Mouse (Mus musculus) testis, postnatal 14 days (tissue): ENCODE data around the gene Slc16a12.
"Not testable (repeated sequence)": the region's sequence is repeated elsewhere in the genome, so short reads cannot be mapped to it uniquely, and the experiment has no call there.

ENCODE experiments used
- DNase-seq: peaks from one replicate; pipeline ENCODE4 v3.0.0; 2021; ENCODE audit warnings: low spot score

Slc16a12 gene

GRCm38 (mm10) chr19:34666127-34666526, 81.0 kb downstream of the Slc16a12 start:
- DNase-seq, result peak; percentile 51

GRCm38 (mm10) chr19:34662740-34663139, 84.3 kb downstream of the Slc16a12 start:
- no peak for DNase-seq

- DNase-seq, result peak; percentile 24
Observed at GRCm38 (mm10) chr19:34662067-34662507, 85.0 kb downstream of the Slc16a12 start.

- DNase-seq, result no peak
Observed at GRCm38 (mm10) chr19:34656511-34657298, 90.4 kb downstream of the Slc16a12 start.

GRCm38 (mm10) chr19:34655227-34655805, 91.8 kb downstream of the Slc16a12 start:
- DNase-seq, result no peak

- no peak for DNase-seq
Observed at GRCm38 (mm10) chr19:34650997-34651396, 96.1 kb downstream of the Slc16a12 start.

- DNase-seq, result no peak
Observed at GRCm38 (mm10) chr19:34650276-34650675, 96.8 kb downstream of the Slc16a12 start.

- not testable (repeated sequence) for DNase-seq
Observed at GRCm38 (mm10) chr19:34647630-34648029, 99.5 kb downstream of the Slc16a12 start.

GRCm38 (mm10) chr19:34642616-34643015, 104.5 kb downstream of the Slc16a12 start:
- no peak for DNase-seq

GRCm38 (mm10) chr19:34640623-34641022, 106.5 kb downstream of the Slc16a12 start, which contains the start of the genes Ifit1bl2 and Ifit1:
Ifit1bl2 (minus strand) TSS chr19:34640743.
Ifit1 (plus strand) TSS chr19:34640871.
- DNase-seq, result no peak

GRCm38 (mm10) chr19:34636933-34637557, 110.0 kb downstream of the Slc16a12 start:
- DNase-seq, result no peak

GRCm38 (mm10) chr19:34633484-34633883, 113.6 kb downstream of the Slc16a12 start:
- no peak for DNase-seq

GRCm38 (mm10) chr19:34631487-34631886, 115.6 kb downstream of the Slc16a12 start:
- no peak for DNase-seq

- no peak for DNase-seq
Observed at GRCm38 (mm10) chr19:34627496-34627895, 119.6 kb downstream of the Slc16a12 start.

- DNase-seq, result no peak
Observed at GRCm38 (mm10) chr19:34624663-34625062, 122.4 kb downstream of the Slc16a12 start.

GRCm38 (mm10) chr19:34623781-34624180, 123.3 kb downstream of the Slc16a12 start:
- DNase-seq, result no peak

- DNase-seq, result no peak
Observed at GRCm38 (mm10) chr19:34620871-34621270, 126.2 kb downstream of the Slc16a12 start.
